Mouse (Mus musculus): ENCODE results near the gene Igdcc3.
"Not testable (repeated sequence)": the region's sequence is repeated elsewhere in the genome, so short reads cannot be mapped to it uniquely, and the experiment has no call there.

Gene Igdcc3

DNA sequence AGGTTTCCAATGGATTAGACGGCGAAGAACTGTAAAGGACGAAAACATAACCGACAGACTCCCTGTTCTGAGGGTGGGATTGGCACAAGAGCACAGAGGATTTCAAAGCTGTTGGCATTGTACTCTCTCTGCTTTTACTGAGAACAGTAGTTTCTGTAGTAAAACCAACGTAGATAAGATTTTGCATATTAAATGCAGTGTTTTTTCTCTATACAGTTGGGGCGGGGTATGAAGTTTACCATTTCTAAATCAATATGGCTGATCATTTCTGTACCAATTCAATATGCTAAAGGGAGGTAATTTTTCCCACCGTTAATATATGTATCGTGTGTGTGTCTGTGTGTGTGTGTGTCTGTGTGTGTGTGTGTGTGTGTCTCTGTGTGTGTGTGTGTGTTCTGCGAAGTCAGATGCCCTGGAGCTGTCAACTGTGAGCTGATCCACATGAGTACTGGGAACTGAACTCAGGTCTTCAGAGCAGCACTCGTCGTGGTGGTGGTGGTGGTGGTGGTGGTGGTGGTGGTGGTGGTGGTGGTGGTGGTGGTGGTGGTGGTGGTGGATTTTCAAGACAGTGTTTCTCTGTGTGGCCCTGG is 61.3 kb downstream of the Igdcc3 start:
- no peak for DNase-seq (ENCODE audit: low read depth, low spot score)

DNA sequence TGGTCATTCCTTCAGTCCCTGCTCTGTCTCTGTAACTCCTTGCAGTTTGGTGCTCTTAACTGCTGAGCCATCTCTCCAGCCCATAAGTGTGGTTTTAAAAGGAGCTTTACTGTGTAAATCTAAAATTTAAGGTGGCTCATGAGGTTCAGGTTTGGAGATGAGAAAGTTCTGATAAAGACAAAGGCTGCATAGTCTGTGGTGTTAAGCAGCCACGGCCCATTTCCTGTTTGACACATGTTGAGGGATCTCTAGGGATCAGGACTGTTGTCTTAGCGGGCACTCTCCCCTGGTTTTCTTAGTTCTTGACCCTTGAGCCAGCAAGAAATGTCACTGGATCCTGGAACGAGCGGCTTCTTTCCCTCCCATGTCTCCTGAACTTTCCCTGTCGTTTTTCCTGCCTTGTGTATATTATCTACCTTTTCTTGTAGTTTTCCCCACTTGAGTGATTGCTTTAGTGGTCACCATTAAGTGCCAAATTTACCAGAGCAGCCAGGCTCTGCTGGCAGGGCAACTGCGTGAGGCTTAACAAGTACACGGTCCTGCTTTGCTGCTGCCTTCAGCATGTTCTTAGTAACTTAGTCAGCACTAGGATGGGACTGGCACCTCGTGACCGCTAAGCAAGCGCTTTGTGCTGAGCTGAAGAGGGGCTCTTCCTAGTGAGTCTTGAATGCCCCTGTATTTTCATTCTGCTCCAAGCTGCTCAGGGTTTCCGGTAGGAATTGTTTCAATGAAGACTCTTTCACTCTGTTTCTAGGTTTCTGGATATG is 64.2 kb downstream of the Igdcc3 start:
- DNase-seq (ENCODE audit: low read depth, low spot score): no peak

DNA sequence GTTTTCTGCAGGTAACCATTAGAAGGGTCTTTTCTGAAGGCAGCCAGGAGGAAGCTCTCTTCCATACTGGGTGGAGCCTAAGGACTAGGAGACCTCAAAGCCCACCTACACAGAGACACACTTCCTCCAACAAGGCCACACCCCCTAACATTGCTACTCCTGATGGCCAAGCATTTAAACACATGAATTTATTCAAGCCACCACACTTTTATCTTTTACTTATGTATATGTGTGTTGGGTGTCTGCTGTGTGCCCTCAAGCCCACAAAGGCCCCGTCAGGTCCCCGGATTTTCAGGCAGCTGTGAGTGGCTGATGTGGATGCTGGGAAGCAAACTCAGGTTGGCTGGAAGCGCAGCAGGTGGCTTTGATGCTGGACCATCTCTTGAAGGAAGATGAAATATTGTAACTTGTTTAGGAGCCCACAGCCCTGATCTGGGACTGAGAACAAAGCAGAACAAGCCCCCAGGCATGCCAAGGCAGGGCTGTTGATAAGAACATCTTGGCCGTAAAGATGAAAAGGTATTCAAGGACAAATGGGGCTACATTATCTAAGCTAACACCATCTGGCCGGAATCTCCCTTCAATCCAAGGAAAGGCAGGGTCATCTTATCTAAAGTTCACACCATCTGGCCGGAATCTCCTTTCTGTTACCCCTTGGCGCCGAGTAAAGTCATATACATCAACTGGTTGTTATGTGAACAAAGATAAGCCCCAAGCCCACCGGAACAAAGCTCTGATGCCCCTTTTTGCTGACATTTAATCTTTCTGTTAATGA is 66.2 kb downstream of the Igdcc3 start:
- DNase-seq (ENCODE audit: low read depth, low spot score): not testable (repeated sequence)

DNA sequence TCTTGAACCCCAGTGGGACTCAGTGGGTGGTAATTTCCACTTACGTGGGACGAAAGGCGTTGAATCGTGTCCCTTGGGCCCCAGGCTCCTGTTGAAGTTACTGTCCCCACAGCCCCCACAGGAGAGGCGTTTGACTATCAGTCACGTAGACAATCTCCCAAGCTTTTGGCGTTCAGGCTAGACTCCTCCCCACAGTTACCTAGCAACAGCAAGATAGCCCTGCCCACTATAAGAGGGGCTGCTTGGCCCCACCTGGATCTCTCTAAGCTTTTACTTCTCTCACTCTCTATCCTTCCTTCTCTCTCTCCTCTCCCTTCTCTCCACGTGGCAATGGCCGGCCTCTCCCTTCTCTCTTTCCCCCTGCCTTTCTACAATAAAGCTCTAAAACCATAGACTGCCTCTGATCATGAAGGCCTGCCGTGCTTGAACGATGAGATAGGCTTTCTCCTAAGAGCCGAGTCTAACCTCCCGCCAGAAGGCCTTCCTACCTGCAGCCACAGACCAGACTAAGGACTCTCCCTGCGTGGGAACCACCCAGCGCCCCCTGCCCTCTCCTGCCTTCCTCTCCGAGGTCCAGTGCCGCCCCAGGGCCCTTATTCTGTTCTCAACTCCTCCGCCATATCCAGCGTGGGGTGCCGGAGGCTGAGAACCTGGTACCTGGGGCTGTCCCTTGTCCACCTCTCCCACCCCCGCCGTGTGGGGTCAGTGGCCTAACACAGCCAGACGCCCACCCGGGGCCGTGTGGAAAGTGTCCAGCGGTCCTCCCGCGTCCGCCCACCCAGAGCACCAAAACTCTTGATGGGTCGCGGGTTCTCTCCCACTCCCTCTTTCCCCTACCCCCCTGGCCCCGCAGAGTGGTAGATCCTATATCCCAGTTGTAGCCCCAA is 67.5 kb downstream of the Igdcc3 start:
- no peak for DNase-seq (ENCODE audit: low read depth, low spot score)

DNA sequence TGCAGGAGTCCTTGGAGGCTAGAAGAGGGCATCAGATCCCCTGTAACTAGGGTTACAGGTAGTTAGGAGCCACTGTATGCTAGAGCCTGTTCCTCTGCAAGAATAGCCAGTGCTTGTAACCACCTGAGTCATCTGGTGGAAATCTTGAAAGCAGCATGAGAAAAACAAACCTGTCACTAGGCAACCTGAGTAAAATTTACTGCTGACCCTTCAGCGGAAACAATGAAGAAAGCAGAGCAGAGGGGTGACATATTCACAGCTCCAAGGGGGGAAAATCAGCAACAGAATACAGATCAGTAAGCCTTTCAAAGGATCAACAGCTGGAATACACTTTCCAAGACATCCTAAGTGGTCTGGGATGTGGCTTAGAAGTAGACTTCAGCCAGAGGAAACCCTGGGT is 70.6 kb downstream of the Igdcc3 start:
- no peak for DNase-seq (ENCODE audit: low read depth, low spot score)

DNA sequence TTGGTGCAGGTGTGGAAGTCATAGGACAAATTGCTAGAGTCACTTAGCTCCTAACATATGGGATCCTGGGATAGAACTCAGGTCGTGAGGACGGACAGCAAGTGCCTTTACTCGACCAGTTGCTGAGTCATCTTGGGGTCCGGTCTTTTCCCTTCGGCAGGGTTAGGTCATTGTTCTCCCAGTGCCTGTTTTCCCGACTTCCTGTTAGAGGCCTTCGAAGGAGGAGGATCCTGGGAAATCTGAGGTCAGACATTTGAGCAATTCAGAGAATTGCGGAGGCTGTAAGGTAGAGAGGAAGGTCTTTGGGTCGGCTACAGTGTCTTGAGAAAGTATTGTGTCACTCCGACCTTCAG is 73.4 kb downstream of the Igdcc3 start:
- DNase-seq (ENCODE audit: low read depth, low spot score): no peak

DNA sequence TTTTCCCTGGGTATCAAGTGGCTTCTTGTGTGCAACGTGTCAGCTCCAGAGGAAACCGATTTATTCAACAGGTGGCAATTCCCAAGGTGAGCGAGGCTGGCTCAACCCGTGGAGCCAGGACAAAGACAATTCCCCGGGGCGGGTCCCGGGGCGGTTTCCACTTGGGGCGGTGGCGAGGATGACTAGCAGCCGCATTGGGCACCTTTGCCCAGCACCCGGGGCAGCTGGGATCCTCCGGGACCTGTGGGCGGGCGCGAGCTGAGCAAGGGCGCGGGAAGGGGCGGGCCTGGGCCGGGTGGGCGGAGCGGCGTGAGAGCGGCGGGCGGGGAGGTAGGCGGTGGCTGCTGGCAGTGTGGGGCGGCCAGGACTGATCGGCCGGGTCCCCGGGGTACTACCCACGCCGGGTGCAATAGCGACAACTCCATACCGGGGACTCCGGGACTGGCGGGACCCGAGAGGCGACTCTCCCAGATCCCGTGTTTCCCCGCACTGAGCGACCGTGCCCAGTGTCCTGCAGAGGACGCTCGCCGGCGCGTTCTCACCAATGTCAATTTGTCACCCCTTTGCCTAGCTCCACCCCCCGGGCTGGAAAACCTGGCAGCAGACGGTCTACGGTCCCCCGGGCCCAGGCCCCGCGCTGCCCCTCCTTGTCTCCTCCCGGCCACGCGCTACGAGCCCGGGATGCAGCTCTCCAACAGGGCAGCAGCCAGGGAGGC is 73.9 kb downstream of the Igdcc3 start:
- no peak for DNase-seq (ENCODE audit: low read depth, low spot score)

DNA sequence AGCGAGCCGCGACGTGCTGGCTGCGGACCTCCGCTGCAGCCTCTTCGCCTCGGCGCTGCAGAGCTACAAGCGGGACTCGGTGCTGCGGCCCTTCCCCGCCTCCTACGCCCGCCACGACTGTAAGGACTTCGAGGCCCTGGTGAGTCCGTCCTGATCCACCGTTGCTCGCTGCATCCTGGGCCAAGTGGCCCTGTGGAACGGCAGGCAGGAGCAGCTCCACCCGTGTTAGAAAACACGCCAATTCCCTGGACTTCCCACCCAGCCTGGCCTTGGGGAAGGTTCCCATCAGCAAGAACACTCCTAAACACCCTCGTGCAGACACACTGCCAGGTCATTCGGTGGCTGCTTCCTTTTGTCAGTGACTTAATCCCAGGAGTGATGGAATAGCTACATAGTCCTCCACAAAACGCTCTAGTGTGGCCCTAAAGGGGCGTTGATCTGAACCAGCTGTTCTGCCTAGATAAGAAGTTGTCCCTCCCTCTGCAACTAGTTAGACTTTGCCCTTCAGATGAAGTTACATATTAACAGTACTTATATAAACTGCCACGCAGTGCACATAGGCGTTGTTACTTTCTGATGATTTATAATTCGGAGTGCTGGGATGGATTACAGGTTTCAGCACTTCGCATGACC is 74.6 kb downstream of the Igdcc3 start:
- no peak for DNase-seq (ENCODE audit: low read depth, low spot score)

DNA sequence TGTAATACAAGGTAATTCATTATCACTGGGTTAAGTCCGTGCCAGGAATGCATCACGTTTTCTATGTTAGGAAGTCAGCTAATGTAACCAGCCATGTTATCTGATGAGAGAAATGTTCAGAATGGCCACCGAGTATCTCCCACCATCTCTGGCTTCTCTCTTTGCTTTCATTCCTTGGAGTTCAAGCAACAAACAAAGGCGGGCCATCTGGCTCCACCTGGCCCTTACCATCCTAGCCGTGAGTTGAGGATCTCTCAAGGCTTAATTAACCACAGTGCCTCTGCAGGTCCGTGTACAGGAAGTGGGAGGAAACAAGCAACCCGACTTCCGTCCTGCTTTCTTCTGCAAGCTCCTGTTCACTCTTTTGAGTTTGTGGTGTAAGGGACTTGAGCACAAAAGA is 76.0 kb downstream of the Igdcc3 start:
- no peak for DNase-seq (ENCODE audit: low read depth, low spot score)

DNA sequence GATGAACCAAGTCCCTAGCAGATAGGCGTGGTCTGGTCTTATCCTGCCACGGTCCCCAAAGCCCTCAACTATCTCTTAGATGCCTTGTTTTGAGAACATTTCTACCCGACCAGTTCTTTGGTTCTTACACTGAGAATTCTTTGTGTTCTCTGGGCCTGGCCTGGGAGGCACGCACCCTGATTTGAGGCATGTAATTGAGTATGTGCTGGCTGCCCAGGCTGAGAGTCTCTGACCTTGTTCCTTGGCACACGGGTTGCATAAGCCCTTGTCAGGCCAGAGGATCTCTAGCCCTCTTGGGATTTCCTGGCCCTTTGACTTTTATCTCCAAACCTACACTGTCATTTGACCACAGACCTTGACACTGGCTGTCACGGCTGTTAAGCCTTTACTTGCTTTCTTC is 76.7 kb downstream of the Igdcc3 start:
- no peak for DNase-seq (ENCODE audit: low read depth, low spot score)

DNA sequence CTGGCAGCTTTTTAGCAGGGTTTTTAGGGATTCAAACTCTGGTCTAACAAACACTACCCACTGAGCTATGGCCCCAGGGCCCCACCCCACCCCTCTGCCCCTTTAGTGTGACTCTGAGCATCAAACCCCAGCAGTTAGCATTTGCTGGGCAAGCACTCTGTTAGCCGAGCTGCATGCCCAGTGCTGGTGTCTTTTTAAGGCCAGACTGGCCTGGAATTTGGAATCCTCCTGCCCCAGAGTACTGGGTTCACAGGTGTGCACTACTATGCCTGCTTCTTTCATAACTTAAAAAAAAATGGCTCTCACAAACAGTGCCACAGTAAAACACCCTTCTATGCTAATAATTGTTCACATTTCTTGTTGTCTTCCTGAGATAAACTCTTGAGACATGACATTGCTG is 77.9 kb downstream of the Igdcc3 start:
- DNase-seq (ENCODE audit: low read depth, low spot score): no peak

DNA sequence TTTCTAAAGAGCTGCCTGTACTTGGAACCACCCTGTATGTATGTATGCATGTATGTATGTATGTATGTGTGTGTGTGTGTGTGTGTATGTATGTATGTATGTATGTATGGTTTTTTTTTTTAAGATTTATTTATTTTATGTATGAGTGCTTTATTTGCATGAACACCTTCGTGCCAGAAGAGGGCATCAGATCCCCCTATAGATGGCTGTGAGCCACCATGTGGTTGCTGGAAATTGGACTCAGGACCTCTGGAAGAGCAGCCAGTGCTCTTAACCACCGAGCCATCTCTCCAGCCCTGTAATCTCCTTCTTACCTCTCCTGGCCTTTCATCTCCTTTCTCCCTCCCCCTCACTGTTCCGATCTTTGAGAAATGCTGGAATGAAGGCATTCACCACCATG is 79.4 kb downstream of the Igdcc3 start:
- not testable (repeated sequence) for DNase-seq (ENCODE audit: low read depth, low spot score)

DNA sequence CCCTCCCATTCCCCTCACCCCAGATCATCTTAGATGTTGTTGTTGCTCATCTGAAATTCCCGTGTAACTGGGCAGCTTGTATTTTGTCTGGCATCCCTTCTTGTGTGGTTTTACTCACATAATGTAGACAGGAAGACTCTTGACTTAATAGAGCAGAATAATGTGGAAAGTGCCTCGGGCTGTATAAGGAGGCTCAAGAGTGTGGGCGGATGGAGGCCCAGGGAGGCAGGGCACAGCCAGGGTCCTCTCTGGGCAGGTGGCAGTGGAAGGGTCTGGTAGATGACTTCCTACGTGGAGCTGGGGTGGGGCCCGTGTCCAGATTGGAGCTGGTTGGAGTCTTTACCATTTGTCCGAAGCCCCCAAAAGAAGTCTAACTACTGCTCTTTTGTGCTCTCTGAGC is 82.9 kb downstream of the Igdcc3 start:
- no peak for DNase-seq (ENCODE audit: low read depth, low spot score)

DNA sequence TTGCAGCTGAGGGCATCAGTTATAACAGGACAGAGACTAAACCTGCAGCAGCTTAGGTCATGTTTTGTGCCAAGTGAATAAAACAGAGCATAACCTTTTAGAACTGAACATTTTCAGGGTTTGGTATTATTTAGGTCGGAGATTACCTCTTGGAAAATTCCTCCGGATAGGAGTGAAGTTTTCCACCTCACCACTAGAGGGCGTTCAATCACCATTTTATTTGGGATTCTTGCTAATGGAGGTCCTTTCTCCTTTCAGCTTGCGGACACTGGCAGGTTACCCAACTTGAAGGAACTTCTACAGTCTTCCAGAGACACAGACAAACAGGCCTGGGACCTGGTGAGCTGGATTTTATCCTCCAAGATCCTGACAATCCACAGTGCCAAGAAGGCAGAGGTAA is 84.8 kb downstream of the Igdcc3 start:
- no peak for DNase-seq (ENCODE audit: low read depth, low spot score)

DNA sequence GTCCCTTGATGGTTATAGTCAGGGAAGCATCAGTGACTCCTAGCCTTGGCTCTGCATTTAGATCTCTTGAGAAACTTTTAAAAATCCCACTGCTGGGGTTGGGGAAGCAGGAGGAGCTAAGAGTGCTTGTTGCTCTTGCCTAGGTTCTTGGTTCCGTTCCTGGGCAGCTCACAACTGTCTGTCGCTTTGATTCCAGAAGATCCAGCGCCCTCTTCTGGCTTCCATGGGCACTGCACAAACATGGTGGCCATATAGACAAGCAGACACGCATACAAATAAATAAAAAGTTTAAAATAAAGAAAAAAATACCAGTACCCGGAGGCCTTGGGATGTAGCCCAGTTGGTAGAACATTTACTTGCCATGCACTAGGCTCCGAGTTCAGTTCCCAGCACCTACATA is 89.3 kb downstream of the Igdcc3 start:
- no peak for DNase-seq (ENCODE audit: low read depth, low spot score)

DNA sequence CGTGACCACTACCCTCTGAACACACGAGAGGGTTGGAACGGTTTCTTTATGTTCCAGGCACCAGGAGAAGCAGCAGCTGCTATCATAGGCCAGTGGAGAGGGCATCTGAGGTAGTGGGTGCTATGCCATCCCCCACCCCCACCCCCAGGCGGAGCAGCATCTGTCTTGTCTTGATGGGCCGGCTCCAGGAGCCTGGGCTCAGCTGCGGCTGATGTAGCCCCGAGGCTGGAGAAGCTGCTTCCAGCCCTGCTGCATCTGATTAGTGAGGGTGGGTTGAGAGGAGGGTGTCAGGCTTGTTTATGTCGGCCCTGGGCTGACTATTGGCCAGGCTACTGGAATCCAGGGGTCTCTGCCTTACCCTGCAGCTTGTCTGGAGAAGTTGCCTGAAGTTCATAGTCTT is 90.3 kb downstream of the Igdcc3 start:
- no peak for DNase-seq (ENCODE audit: low read depth, low spot score)

DNA sequence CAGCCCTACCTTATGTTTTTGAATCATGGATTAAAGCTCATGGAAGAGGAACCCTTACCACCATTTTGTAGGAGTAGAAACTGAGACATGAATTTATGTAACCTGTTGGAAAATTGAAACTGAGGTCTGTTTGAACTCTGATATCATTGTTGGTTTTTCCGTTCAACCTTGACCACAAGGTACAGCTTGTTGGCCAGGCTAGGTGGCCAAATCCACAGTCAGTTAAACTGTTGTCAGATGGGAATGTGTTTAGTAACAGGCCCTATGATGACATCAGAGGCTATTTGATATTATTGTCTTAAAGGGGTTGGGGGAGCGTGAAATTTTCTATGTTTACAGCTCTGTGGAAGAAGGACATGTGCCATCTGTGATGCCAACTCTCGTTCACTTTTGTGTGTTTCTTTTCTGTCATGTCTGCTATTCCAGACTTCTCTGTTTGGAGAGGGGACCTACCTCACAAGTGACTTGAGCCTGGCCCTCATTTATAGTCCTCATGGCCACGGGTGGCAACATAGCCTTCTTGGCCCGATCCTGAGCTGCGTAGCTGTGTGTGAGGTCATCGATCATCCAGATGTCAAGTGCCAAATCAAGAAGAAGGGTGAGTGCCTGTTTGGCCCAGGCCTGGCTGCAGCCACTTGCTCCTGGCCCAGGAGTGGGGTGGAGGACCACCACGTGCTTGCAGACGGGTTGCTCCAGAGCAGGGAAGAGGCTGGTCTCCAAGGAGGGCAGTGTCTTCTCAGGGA is 92.4 kb downstream of the Igdcc3 start:
- DNase-seq (ENCODE audit: low read depth, low spot score): no peak

DNA sequence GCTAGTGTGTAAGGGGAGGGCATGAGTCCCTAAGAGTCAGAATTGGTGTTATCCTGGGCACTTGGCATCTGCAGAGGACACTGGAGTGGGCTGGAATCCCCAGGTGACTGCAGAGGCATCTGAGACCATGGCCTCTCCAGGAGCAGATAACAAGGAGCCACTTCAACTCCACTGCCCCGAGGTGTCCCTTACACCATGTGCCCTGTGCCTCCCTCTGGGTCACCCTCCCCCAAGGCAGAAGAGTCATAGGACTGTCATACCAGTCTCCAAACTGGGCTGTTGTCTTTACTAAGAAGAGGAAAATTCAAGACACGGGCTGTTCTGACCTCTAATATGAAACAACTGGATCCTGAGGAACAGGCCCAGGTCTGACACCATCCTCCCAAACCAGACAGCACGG is 93.7 kb downstream of the Igdcc3 start:
- DNase-seq (ENCODE audit: low read depth, low spot score): no peak
